Mouse (Mus musculus) spleen, adult 2 months (tissue): ENCODE data around the gene Unk. TPM values are rescaled to one million over a fixed set of nuclear protein-coding genes. Genes with fewer than 3 reads are reported as not detected.

Experiments
- DNase-seq, 2 experiments: peaks; one replicate each; pipeline versions ENCODE4 v3.0.0 to v3.0.0-alpha.2; 2012 to 2021; ENCODE audit warnings: low spot score in 2 of 2, low read depth in 1 of 2
- H3K27ac ChIP-seq: fragments of 200-500 bp; 2 replicates; pipeline ENCODE4 v1.5.1; 2012; ENCODE audit warnings: low read length, inconsistent platforms; ENCODE audit not compliant: insufficient read depth
- H3K27me3 ChIP-seq: fragments of 200-500 bp; 2 replicates; pipeline ENCODE4 v1.6.1; 2012; ENCODE audit warnings: mild to moderate bottlenecking, moderate library complexity, low read length, inconsistent platforms; ENCODE audit not compliant: control insufficient read depth, insufficient read depth
- H3K36me3 ChIP-seq: fragments of 200-500 bp; 2 replicates; pipeline ENCODE4 v1.6.1; 2012; ENCODE audit warnings: mild to moderate bottlenecking, low read length, inconsistent platforms; ENCODE audit not compliant: control insufficient read depth, insufficient read depth
- H3K4me1 ChIP-seq: fragments of 200-500 bp; 2 replicates; pipeline ENCODE4 v1.6.1; 2011; ENCODE audit warnings: inconsistent platforms; ENCODE audit not compliant: control insufficient read depth, insufficient read depth, insufficient read length
- H3K4me3 ChIP-seq: fragments of 200-500 bp; 2 replicates; pipeline ENCODE4 v1.5.1; 2011; ENCODE audit warnings: mild to moderate bottlenecking, inconsistent platforms; ENCODE audit not compliant: insufficient read depth, insufficient read length; ENCODE audit errors: extremely low read depth
- CTCF ChIP-seq: fragments of 200-500 bp; IDR thresholded peaks from 2 replicates; pipeline ENCODE4 v1.5.1; 2011; ENCODE audit warnings: mild to moderate bottlenecking, inconsistent platforms; ENCODE audit not compliant: insufficient read depth, insufficient read length, insufficient replicate concordance; ENCODE audit errors: extremely low read depth
- POLR2A ChIP-seq: fragments of 200-500 bp; IDR thresholded peaks from 2 replicates; pipeline ENCODE4 v1.6.1; 2011; ENCODE audit warnings: low read depth, low read length, inconsistent platforms
- WGBS: fragments of 180-500 bp; shearing (Covaris S2); methylation state at CpG from one replicate; pipeline ENCODE4 v1.1.7; 2018; 5-methylcytosine and 5-hydroxymethylcytosine counted together
- polyA plus RNA-seq: library from polyadenylated mRNA; depleted of rRNA; stranded (reverse); fragments of >200 nt; gene quantifications from 2 replicates; pipeline ENCODE4 v1.2.3, GENCODE M21; 2012

Gene Unk
- polyA plus RNA-seq, 1 experiment: 37.9 TPM

DNA sequence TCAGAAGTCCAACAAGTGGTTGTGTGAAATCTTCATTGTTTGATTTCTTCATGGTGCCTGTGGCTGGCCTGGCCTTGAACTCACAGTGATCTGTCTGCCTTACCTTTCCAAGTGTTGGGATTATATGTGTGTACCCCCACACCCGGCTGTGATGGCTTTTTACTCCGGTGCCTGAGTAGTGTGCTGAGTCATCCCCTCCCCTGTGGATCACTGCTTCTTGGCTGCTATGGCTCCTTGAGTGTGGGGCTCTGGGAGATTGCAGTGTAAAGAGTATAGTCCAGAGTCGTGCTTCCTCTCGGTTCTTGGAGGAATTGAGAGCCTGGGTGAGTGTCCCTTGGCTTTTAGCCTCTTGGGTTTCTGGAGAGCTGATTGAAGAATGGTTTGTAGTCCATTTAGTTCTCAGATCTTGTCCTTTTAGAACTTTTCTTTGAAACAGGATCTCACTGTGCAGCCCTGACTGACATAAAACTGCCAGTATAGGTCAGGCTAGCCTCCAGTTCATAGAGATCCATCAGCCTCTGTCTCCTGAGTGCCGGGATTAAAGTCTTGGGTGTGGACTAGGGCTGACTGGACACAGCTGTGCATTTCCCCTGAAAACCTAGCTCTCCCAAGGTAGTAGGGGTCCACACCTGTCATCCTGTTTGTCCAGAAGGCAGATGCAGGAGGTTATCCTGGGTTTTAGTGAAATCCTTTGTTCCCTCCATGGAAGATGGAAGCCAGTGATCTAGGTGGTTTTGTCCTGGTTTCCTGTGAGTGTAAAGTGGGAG is 12.4 kb downstream of the Unk start:
- Histone ChIP-seq H3K36me3 (peaks cover 20% of the 10 kb centered on the region), H3K27me3 (no peaks in the 10 kb centered on the region), H3K4me1 (no peaks in the 10 kb centered on the region), H3K27ac (no peak overlapping the region), H3K4me3 (no peak overlapping the region)
- DNase-seq: no peak
- 83% methylated on average over 5 of the region's 5 CpGs for WGBS
- TF ChIP-seq POLR2A (no peak), CTCF (no peak)

DNA sequence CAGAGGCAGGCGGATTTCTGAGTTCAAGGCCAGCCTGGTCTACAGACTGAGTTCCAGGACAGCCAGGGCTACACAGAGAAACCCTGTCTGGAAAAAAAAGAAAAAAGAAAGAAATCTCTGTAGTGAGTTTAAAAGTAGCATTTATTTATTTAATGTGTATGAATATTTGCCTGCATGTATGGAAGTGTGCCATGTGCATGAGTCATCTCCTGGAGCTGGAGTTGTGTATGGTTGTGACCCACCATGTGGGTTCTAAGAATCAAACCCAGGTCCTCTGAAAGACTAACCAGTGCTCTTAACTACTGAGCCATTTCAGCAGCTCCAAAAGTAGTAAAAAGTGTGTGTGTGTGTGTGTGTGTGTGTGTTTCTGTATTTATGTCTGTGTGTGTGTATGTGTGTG is 13.2 kb downstream of the Unk start:
- Histone ChIP-seq H3K36me3 (peaks cover 24% of the 10 kb centered on the region), H3K27me3 (no peaks in the 10 kb centered on the region), H3K27ac (no peak overlapping the region), H3K4me3 (no peak overlapping the region), H3K4me1 (no peaks in the 10 kb centered on the region)
- WGBS: 95% methylated on average over 1 of the region's 1 CpGs
- no peak for DNase-seq
- TF ChIP-seq POLR2A (no peak), CTCF (no peak)

- TF ChIP-seq POLR2A (no peak), CTCF (no peak)
- H3K4me3 ChIP-seq: no peak overlapping the region
- peaks cover 32% of the 10 kb centered on the region for H3K36me3 ChIP-seq
- over 99% methylated on average over 6 of the region's 6 CpGs for WGBS
- H3K27ac ChIP-seq: no peak overlapping the region
- H3K4me1 ChIP-seq: no peaks in the 10 kb centered on the region
- no peak for DNase-seq
- no peaks in the 10 kb centered on the region for H3K27me3 ChIP-seq
Measured at GRCm38 (mm10) chr11:116045173-116045572, 15.1 kb downstream of the Unk start.

DNA sequence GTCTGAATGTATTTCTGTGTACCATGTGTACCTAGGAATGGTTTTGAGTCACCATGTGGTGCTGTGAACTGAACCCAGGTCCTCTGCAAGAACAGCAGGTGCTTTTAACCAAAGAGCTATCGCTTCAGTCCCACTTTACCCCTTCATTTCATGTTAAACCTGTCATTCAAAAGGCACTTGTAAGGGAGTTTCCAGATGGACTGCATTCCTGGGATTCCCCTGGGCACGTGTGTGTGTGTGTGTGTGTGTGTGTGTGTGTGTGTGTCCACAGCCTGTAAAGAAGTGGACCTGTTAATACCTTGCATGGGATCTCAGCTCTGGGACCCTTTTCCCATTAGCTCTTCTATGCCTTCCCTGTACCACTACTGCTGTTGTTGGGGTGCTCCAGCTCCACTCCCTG is 19.5 kb downstream of the Unk start:
- Histone ChIP-seq H3K4me1 (no peaks in the 10 kb centered on the region), H3K36me3 (peaks cover 57% of the 10 kb centered on the region), H3K4me3 (no peak overlapping the region), H3K27me3 (no peaks in the 10 kb centered on the region), H3K27ac (no peak overlapping the region)
- 98% methylated on average over 2 of the region's 2 CpGs for WGBS
- TF ChIP-seq POLR2A: no peak
- TF ChIP-seq CTCF: no peak
- DNase-seq: no peak

- Histone ChIP-seq H3K4me3 (no peak overlapping the region), H3K36me3 (peaks cover 60% of the 10 kb centered on the region), H3K27me3 (no peaks in the 10 kb centered on the region), H3K4me1 (no peaks in the 10 kb centered on the region), H3K27ac (no peak overlapping the region)
- TF ChIP-seq POLR2A (no peak), CTCF (no peak)
- 92% methylated on average over 4 of the region's 4 CpGs for WGBS
- DNase-seq: no peak
Measured at GRCm38 (mm10) chr11:116050196-116050595, 20.1 kb downstream of the Unk start.

DNA sequence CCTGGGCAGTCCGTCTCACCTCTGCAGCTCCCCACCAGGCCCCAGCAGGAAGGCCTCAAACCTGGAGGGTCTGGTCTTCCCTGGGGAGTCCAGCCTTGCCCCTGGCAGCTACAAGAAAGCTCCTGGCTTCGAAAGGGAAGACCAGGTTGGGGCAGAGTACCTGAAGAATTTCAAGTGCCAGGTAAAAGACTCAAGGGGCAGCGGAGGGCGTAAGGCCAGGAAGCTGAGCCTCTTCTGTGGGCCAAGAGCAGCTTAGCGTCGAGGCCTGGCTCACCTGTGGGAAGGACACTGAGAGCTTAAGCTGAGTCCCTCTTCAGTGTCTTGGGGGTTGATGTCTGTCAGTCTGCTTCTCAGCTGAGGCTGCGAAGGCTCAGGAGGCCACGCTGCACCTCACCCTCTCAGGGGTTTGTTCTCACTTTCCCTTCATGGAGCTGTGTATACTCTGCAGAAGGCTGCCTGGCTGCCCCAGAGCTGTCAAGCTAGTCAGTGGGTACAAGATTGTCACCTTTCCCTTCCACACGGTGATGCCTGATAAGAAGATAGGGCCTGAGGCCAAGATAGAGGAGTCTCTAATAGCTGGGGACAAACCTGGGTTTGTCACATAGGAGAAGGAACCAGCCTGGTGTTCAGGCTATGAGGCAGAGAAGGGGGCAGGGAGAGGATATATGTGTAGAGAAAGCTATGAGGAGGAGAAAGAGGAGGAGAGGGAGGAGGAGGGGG is 23.5 kb downstream of the Unk start:
- no peaks in the 10 kb centered on the region for H3K4me1 ChIP-seq
- peaks cover 74% of the 10 kb centered on the region for H3K36me3 ChIP-seq
- WGBS: 90% methylated on average over 9 of the region's 9 CpGs
- H3K27ac ChIP-seq: no peak overlapping the region
- no peak overlapping the region for H3K4me3 ChIP-seq
- no peaks in the 10 kb centered on the region for H3K27me3 ChIP-seq
- DNase-seq: no peak
- TF ChIP-seq POLR2A (no peak), CTCF (no peak)

- H3K4me3 ChIP-seq: no peak overlapping the region
- no peaks in the 10 kb centered on the region for H3K27me3 ChIP-seq
- peaks cover 68% of the 10 kb centered on the region for H3K36me3 ChIP-seq
- no peak for TF ChIP-seq CTCF
- no peak for TF ChIP-seq POLR2A
- no peak for DNase-seq
- WGBS: 91% methylated on average over 11 of the region's 11 CpGs
- H3K27ac ChIP-seq: no peak overlapping the region
- H3K4me1 ChIP-seq: no peaks in the 10 kb centered on the region
Measured at GRCm38 (mm10) chr11:116055873-116056272, 25.8 kb downstream of the Unk start.
